Mouse (Mus musculus) liver, embryonic 16.5 days (tissue): Measurements from ENCODE around the gene Lcn9. TPM values are rescaled to one million over a fixed set of nuclear protein-coding genes. Genes with fewer than 3 reads are reported as not detected.

Experiments
- polyA plus RNA-seq: library from polyadenylated mRNA; unstranded; fragments of >200 nt; fragmentation: Nextera tagmentation; extraction: Ambion mirVana; gene quantifications from 2 replicates; pipeline ENCODE4 v1.2.1, GENCODE M21; 2015

The Lcn9 gene
- polyA plus RNA-seq, 1 experiment from 2014 or later = not detected

Other genes with a start within 250 kb of the Lcn9 start
- 2.9 and 7.2 TPM in 2 replicates for gene Mamdc4, start 248.3 kb upstream of the Lcn9 start, polyA plus RNA-seq
- 31.2 and 34.4 TPM in 2 replicates for gene Phpt1, start 247.9 kb upstream of the Lcn9 start, polyA plus RNA-seq
- gene Ajm1, start 241.4 kb upstream of the Lcn9 start, polyA plus RNA-seq = 0.07 TPM in 1 of 2 replicates, not detected in the other
- gene Rabl6, start 214.6 kb upstream of the Lcn9 start, polyA plus RNA-seq = 17.5 and 19.9 TPM in 2 replicates
- gene Ccdc183, start 205.5 kb upstream of the Lcn9 start, polyA plus RNA-seq = 0.02 and 0.05 TPM in 2 replicates
- gene Tmem141, start 201.1 kb upstream of the Lcn9 start, polyA plus RNA-seq = 9.0 and 10.5 TPM in 2 replicates
- gene Fcna, start 195.1 kb upstream of the Lcn9 start, polyA plus RNA-seq = 86.7 and 88.1 TPM in 2 replicates
- not detected in 2 replicates for gene Lcn8, start 170.0 kb upstream of the Lcn9 start, polyA plus RNA-seq
- gene Lcn5, start 165.2 kb upstream of the Lcn9 start, polyA plus RNA-seq = not detected in 2 replicates
- not detected in 2 replicates for gene Lcn6, start 146.4 kb upstream of the Lcn9 start, polyA plus RNA-seq
- gene Lcn10, start 140.4 kb upstream of the Lcn9 start, polyA plus RNA-seq = not detected in 2 replicates
- gene Obp2a, start 123.1 kb upstream of the Lcn9 start, polyA plus RNA-seq = not detected in 2 replicates
- 6.9 and 7.4 TPM in 2 replicates for gene Bmyc, start 116.4 kb upstream of the Lcn9 start, polyA plus RNA-seq
- not detected in 2 replicates for gene Obp2b, start 86.1 kb upstream of the Lcn9 start, polyA plus RNA-seq
- not detected in 2 replicates for gene Lcn3, start 57.6 kb upstream of the Lcn9 start, polyA plus RNA-seq
- not detected in 2 replicates for gene Lcn11, start 46.1 kb upstream of the Lcn9 start, polyA plus RNA-seq
- not detected in 2 replicates for gene Gm13539, start 40.9 kb upstream of the Lcn9 start, polyA plus RNA-seq
- not detected in 2 replicates for gene Glt6d1, start 7.3 kb upstream of the Lcn9 start, polyA plus RNA-seq
- not detected in 2 replicates for gene Sohlh1, start 24.1 kb downstream of the Lcn9 start, polyA plus RNA-seq
- gene Kcnt1, start 40.6 kb downstream of the Lcn9 start, polyA plus RNA-seq = not detected in 2 replicates
- 1.8 and 2.3 TPM in 2 replicates for gene Camsap1, start 160.1 kb downstream of the Lcn9 start, polyA plus RNA-seq
- gene Ubac1, start 198.6 kb downstream of the Lcn9 start, polyA plus RNA-seq = 392 and 410 TPM in 2 replicates